Mouse (Mus musculus) bone marrow macrophage, adult 2 months (primary cell): ENCODE data around the gene Gtpbp3.

ENCODE experiments used
- CTCF ChIP-seq: IDR thresholded peaks from 2 replicates; pipeline ENCODE4 v1.5.1; 2012; ENCODE audit warnings: low read depth, mild to moderate bottlenecking, low read length, moderate library complexity
- POLR2A ChIP-seq: IDR thresholded peaks from 2 replicates; pipeline ENCODE4 v1.6.1; 2012; ENCODE audit warnings: mild to moderate bottlenecking, low read depth, low read length, borderline replicate concordance

DNA sequence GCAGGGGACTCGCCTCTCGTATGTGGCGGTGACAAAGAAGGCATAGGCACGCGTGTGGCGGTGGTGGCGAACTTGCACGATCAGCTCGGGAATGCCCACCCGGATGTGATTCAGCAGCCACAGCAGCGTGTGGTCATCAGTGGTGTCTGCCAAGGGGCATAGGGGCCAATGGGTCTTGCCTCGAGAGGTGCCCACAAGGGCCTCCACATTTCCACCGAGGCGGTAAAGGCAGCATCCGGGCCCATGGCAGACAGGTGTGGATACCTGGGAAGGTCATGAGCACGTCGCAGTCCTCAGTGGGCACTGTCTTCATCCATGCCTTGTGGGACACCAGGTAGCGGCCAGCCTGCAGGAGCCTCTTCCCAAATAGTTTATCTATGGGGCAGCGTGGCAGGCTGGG is 3.2 kb upstream of the Gtpbp3 start:
- TF ChIP-seq POLR2A (no peak), CTCF (no peak)
